Mouse (Mus musculus) myocyte (in vitro differentiated cells): ENCODE measurements around the gene Fam92b.

ENCODE experiments used
- CEBPB ChIP-seq: IDR thresholded peaks from 2 replicates; pipeline ENCODE4 v1.6.1; 2011; ENCODE audit warnings: mild to moderate bottlenecking, moderate library complexity; ENCODE audit not compliant: poor library complexity, insufficient read depth, severe bottlenecking
- E2F4 ChIP-seq: IDR thresholded peaks from one replicate; pipeline ENCODE4 v1.6.1; 2011; ENCODE audit warnings: mild to moderate bottlenecking, control low read depth, moderate library complexity; ENCODE audit not compliant: insufficient read depth
- MAX ChIP-seq: IDR thresholded peaks from one replicate; pipeline ENCODE4 v1.6.1; 2011; ENCODE audit warnings: low read depth, mild to moderate bottlenecking, control low read depth
- MYOG ChIP-seq, 3 experiments: IDR thresholded peaks; one replicate each; pipeline ENCODE4 v1.6.1; 2011; ENCODE audit warnings: control low read depth in 2 of 3, low read depth in 2 of 3, mild to moderate bottlenecking in 2 of 3; ENCODE audit not compliant: insufficient read length in 2 of 3, control insufficient read depth in 1 of 3, insufficient read depth in 1 of 3
- POLR2A ChIP-seq: IDR thresholded peaks from one replicate; pipeline ENCODE4 v1.6.1; 2011; ENCODE audit warnings: low read depth, mild to moderate bottlenecking, control low read depth, moderate library complexity; ENCODE audit not compliant: insufficient read length
- REST ChIP-seq: IDR thresholded peaks from one replicate; pipeline ENCODE4 v1.6.1; 2011; ENCODE audit warnings: mild to moderate bottlenecking, control low read depth, moderate library complexity; ENCODE audit not compliant: insufficient read depth, insufficient read length
- TCF12 ChIP-seq: IDR thresholded peaks from one replicate; pipeline ENCODE4 v1.6.1; 2011; ENCODE audit warnings: mild to moderate bottlenecking, control low read depth; ENCODE audit not compliant: poor library complexity, insufficient read depth, severe bottlenecking
- USF1 ChIP-seq: IDR thresholded peaks from one replicate; pipeline ENCODE4 v1.6.1; 2011; ENCODE audit warnings: low read depth, mild to moderate bottlenecking, control low read depth, moderate library complexity

GRCm38 (mm10) chr8:120119931-120120330, 57.3 kb downstream of the Fam92b start:
- TF ChIP-seq USF1, result no peak
- no peak for TF ChIP-seq POLR2A
- no peak for TF ChIP-seq MYOG (IDR thresholded peaks at IDR 0.05; ENCODE audit: control insufficient read depth in 1 of 3, insufficient read depth in 1 of 3, insufficient read length in 2 of 3, low read depth in 2 of 3)
- TF ChIP-seq MAX, result no peak
- no peak for TF ChIP-seq CEBPB
- no peak for TF ChIP-seq REST
- TF ChIP-seq E2F4, result no peak
- TF ChIP-seq TCF12, result no peak
